Mouse (Mus musculus): ENCODE data around the gene Ptprz1. TPM values are rescaled to one million over a fixed set of nuclear protein-coding genes. Genes with fewer than 3 reads are reported as not detected.

Ptprz1 gene
- total and polyA plus RNA-seq, 3 experiments: not detected

GRCm38 (mm10) chr6:22834100-22834970 is 41.0 kb upstream of the Ptprz1 start:
- H3K27me3 ChIP-seq (replicated peaks): no peaks in the 10 kb centered on the region
- in situ Hi-C loops (cut with MboI; ENCODE audit: low pct_ligation_motif_present, low pct_unique_long_range_greater_than_20kb, low sequenced_read_pairs): no loop called here

GRCm38 (mm10) chr6:22875614-22876541 is 576 bp downstream of the Ptprz1 start:
- Histone ChIP-seq H3K79me2 (replicated peaks; ENCODE audit: control insufficient read depth, extremely low read depth, insufficient read depth, poor library complexity, severe bottlenecking) (no peaks in the 10 kb centered on the region), H3K36me3 (replicated peaks in 1 of 2; ENCODE audit: control insufficient read depth in 1 of 2, insufficient read depth in 1 of 2, low read length in 1 of 2) (no peaks in the 10 kb centered on the region), H3K4me2 (ENCODE audit: insufficient read depth, low read depth, poor library complexity, severe bottlenecking) (no peak overlapping the region), H3K4me1 (ENCODE audit: control insufficient read depth in 1 of 2, insufficient read depth in 2 of 2) (no peaks in the 10 kb centered on the region), H3K27me3 (replicated peaks) (no peaks in the 10 kb centered on the region), H3K27ac (ENCODE audit: insufficient read depth, low read depth) (no peak overlapping the region), H3K9ac (ENCODE audit: insufficient read depth, low read depth) (no peak overlapping the region), H3K9me3 (replicated peaks; ENCODE audit: low read length) (no peaks in the 10 kb centered on the region), H3K4me3 (replicated peaks in 1 of 3; ENCODE audit: low read depth in 2 of 3, low read length in 2 of 3, poor library complexity in 1 of 3) (no peak overlapping the region)
- TF ChIP-seq JUND (conservative IDR thresholded peaks at IDR 0.05; ENCODE audit: low read depth, low read length) (no peak), IRF4 (IDR thresholded peaks at IDR 0.05; ENCODE audit: low read depth, low read length) (no peak), ZMIZ1 (IDR thresholded peaks at IDR 0.05; ENCODE audit: low read depth, low read length) (no peak), ETS1 (conservative IDR thresholded peaks at IDR 0.05; ENCODE audit: low read depth, low read length) (no peak), MAZ (IDR thresholded peaks at IDR 0.05; ENCODE audit: low read depth, low read length) (no peak), ZKSCAN1 (IDR thresholded peaks at IDR 0.05; ENCODE audit: borderline replicate concordance, low read depth, low read length) (no peak), MXI1 (IDR thresholded peaks at IDR 0.05; ENCODE audit: low read depth, low read length) (no peak)
- dilution Hi-C loops (cut with MboI; ENCODE audit: extremely low pct_ligation_motif_present, extremely low pct_unique_long_range_greater_than_20kb, low sequenced_read_pairs) (no loop called here), in situ Hi-C loops (cut with MboI; ENCODE audit: low pct_ligation_motif_present, low pct_unique_long_range_greater_than_20kb, low sequenced_read_pairs) (no loop called here)
- no peak for DNase-seq (ENCODE audit: extremely low read depth)

More at GRCm38 (mm10) chr6:22834100-22834970, 41.0 kb upstream of the Ptprz1 start:
- H3K4me3 ChIP-seq (replicated peaks in 1 of 3; ENCODE audit: low read depth in 2 of 3, low read length in 2 of 3, poor library complexity in 1 of 3): no peak overlapping the region
- dilution Hi-C loops (cut with MboI; ENCODE audit: extremely low pct_ligation_motif_present, extremely low pct_unique_long_range_greater_than_20kb, low sequenced_read_pairs): no loop called here
- H3K27ac ChIP-seq (ENCODE audit: insufficient read depth, low read depth): no peak overlapping the region
- DNase-seq (ENCODE audit: extremely low read depth): no peak
- TF ChIP-seq MXI1 (IDR thresholded peaks at IDR 0.05; ENCODE audit: low read depth, low read length) (no peak), RAD21 (IDR thresholded peaks at IDR 0.05; ENCODE audit: low read depth, low read length) (no peak), NRF1 (IDR thresholded peaks at IDR 0.05; ENCODE audit: low read depth, low read length) (no peak), MEF2A (IDR thresholded peaks at IDR 0.05; ENCODE audit: borderline replicate concordance, low read depth, low read length) (no peak), TBP (conservative IDR thresholded peaks at IDR 0.05; ENCODE audit: low read depth, low read length) (no peak), RCOR1 (conservative IDR thresholded peaks at IDR 0.05; ENCODE audit: low read depth, low read length) (no peak), MAZ (IDR thresholded peaks at IDR 0.05; ENCODE audit: low read depth, low read length) (no peak), ZKSCAN1 (IDR thresholded peaks at IDR 0.05; ENCODE audit: borderline replicate concordance, low read depth, low read length) (no peak), ELF1 (IDR thresholded peaks at IDR 0.05; ENCODE audit: low read depth, low read length) (no peak), SIN3A (IDR thresholded peaks at IDR 0.05; ENCODE audit: low read length) (no peak), JUN (IDR thresholded peaks at IDR 0.05; ENCODE audit: insufficient read depth, low read depth, low read length) (no peak), ETS1 (conservative IDR thresholded peaks at IDR 0.05; ENCODE audit: low read depth, low read length) (no peak)
- H3K9me3 ChIP-seq (replicated peaks; ENCODE audit: low read length): no peaks in the 10 kb centered on the region
- no peaks in the 10 kb centered on the region for H3K79me2 ChIP-seq (replicated peaks; ENCODE audit: control insufficient read depth, extremely low read depth, insufficient read depth, poor library complexity, severe bottlenecking)
- no peak overlapping the region for H3K9ac ChIP-seq (ENCODE audit: insufficient read depth, low read depth)
- H3K4me2 ChIP-seq (ENCODE audit: insufficient read depth, low read depth, poor library complexity, severe bottlenecking): no peak overlapping the region
- H3K36me3 ChIP-seq (replicated peaks in 1 of 2; ENCODE audit: control insufficient read depth in 1 of 2, insufficient read depth in 1 of 2, low read length in 1 of 2): no peaks in the 10 kb centered on the region
- H3K4me1 ChIP-seq (ENCODE audit: control insufficient read depth in 1 of 2, insufficient read depth in 2 of 2): peaks cover 0 to 18% of the 10 kb centered on the region in 2 experiments; a peak in 2 of 4 replicates
